ENCODE assay signal across 9 mouse cellular contexts in genomic region chr7:75107441-75107840, GRCm38 (mm10).
DNase-seq lines count a peak whose midpoint lies in the region; ATAC-seq and TF ChIP-seq lines count a peak whose summit lies in the region.
"Had no signal": no experiment of that assay in that cellular context is flagged by ENCODE, and none has a peak within 500 bp of the region (broad histone marks: within the 10 kb centered on the region; RNA-seq: fewer than 3 reads in every experiment).

No protein-coding gene starts in this region.

- no peak overlapping the region for H3K27ac ChIP-seq in forebrain, postnatal 0 days (ENCODE audit: low read depth, low read length)
- H3K27ac ChIP-seq in forebrain, embryonic 12.5 days = no peak overlapping the region
- no peak overlapping the region for H3K27ac ChIP-seq in midbrain, embryonic 10.5 days (replicated peaks)
- H3K27ac ChIP-seq in midbrain, embryonic 16.5 days (ENCODE audit: low read length) = no peak overlapping the region
- H3K27ac ChIP-seq: macrophage had no signal

- H3K4me2 ChIP-seq in forebrain, postnatal 0 days (ENCODE audit: low read depth) = no peak overlapping the region
- no peak overlapping the region for H3K4me2 ChIP-seq in forebrain, embryonic 12.5 days
- H3K4me2 ChIP-seq in midbrain, embryonic 16.5 days (ENCODE audit: low read length) = no peak overlapping the region

- H3K36me3 ChIP-seq in forebrain, postnatal 0 days (ENCODE audit: insufficient read depth) = no peaks in the 10 kb centered on the region
- no peaks in the 10 kb centered on the region for H3K36me3 ChIP-seq in forebrain, embryonic 12.5 days (replicated peaks)
- H3K36me3 ChIP-seq in midbrain, embryonic 10.5 days = no peaks in the 10 kb centered on the region
- H3K36me3 ChIP-seq in midbrain, embryonic 16.5 days (ENCODE audit: control insufficient read depth, insufficient read depth, low read length) = no peaks in the 10 kb centered on the region

- no peak overlapping the region for H3K4me3 ChIP-seq in forebrain, postnatal 0 days (ENCODE audit: low read depth, low read length)
- no peak overlapping the region for H3K4me3 ChIP-seq in forebrain, embryonic 12.5 days (replicated peaks)
- no peak overlapping the region for H3K4me3 ChIP-seq in midbrain, embryonic 10.5 days
- no peak overlapping the region for H3K4me3 ChIP-seq in midbrain, embryonic 16.5 days (ENCODE audit: low read depth, low read length)

- intact Hi-C loops in gastrocnemius, postnatal 14 days (cut with DNase I; ENCODE audit: low total_unique reads) = loop anchor here (10.0 kb wide), 1 partner anchor 553 kb away; the partner anchor contains the start of gene Slco3a1

- DNase-seq in forebrain, postnatal 0 days = peak; percentile 74
- DNase-seq in midbrain, embryonic 10.5 days (ENCODE audit: low spot score) = peak; percentile 33
- DNase-seq in R1 (ENCODE audit: low read depth, low spot score) = peak; percentile 45
- DNase-seq in gastrocnemius, postnatal 14 days = peak; percentile 22
- peak; percentile 37 for DNase-seq in lung, postnatal 14 days
- DNase-seq in adipocyte (ENCODE audit: low spot score) = no peak

- H3K9ac ChIP-seq in forebrain, postnatal 0 days = no peak overlapping the region
- H3K9ac ChIP-seq in forebrain, embryonic 12.5 days = no peak overlapping the region
- no peak overlapping the region for H3K9ac ChIP-seq in midbrain, embryonic 16.5 days (ENCODE audit: low read depth, low read length)

- H3K4me1 ChIP-seq in forebrain, postnatal 0 days (ENCODE audit: insufficient read depth) = no peaks in the 10 kb centered on the region
- H3K4me1 ChIP-seq in forebrain, embryonic 12.5 days = no peaks in the 10 kb centered on the region
- no peaks in the 10 kb centered on the region for H3K4me1 ChIP-seq in midbrain, embryonic 10.5 days
- peaks cover 4% of the 10 kb centered on the region; the same call in 1 of the 2 replicates for H3K4me1 ChIP-seq in midbrain, embryonic 16.5 days (ENCODE audit: control insufficient read depth, insufficient read depth, low read length)

- ATAC-seq in forebrain, postnatal 0 days = no peak
- ATAC-seq in forebrain, embryonic 12.5 days (ENCODE audit: low FRiP score) = no peak
- no peak for ATAC-seq in midbrain, embryonic 16.5 days

- peak; percentile 80 for TF ChIP-seq CTCF in forebrain, postnatal 0 days (IDR thresholded peaks at IDR 0.05; ENCODE audit: low read depth)

- no peaks in the 10 kb centered on the region for H3K27me3 ChIP-seq in forebrain, postnatal 0 days (ENCODE audit: insufficient read depth, low read length)
- H3K27me3 ChIP-seq in forebrain, embryonic 12.5 days = no peaks in the 10 kb centered on the region
- H3K27me3 ChIP-seq in midbrain, embryonic 10.5 days (ENCODE audit: low read depth, poor library complexity, severe bottlenecking) = no peaks in the 10 kb centered on the region
- no peaks in the 10 kb centered on the region for H3K27me3 ChIP-seq in midbrain, embryonic 16.5 days (ENCODE audit: control insufficient read depth, insufficient read depth, low read depth, low read length)

- H3K9me3 ChIP-seq in forebrain, postnatal 0 days (ENCODE audit: low read length) = no peaks in the 10 kb centered on the region
- no peaks in the 10 kb centered on the region for H3K9me3 ChIP-seq in forebrain, embryonic 12.5 days
- H3K9me3 ChIP-seq in midbrain, embryonic 10.5 days (replicated peaks) = no peaks in the 10 kb centered on the region
- H3K9me3 ChIP-seq in midbrain, embryonic 16.5 days (replicated peaks; ENCODE audit: control insufficient read depth, low read length, poor library complexity, severe bottlenecking) = no peaks in the 10 kb centered on the region
